Mouse (Mus musculus): ENCODE measurements around the gene Accs.

Accs gene

DNA sequence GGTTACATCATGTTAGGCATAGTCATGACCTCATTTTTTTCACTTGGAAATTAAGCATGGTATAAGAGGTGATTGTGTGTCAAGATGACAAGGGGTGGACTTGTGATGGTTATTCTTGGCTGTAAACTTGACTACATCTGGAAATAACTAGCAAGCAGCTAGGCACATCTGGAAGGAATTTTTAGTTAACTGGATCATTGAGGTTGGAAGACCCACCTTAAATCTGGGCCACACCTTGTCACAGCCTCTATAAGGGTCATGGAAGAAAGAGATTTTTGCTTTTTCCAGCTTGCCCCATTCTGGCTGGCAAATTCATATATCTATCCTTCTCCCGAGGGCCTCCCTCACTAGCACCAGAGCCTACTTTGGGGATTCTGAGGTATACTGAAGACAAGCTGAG lies 1.6 kb upstream of the Accs start:
- DNase-seq: no peak

DNA sequence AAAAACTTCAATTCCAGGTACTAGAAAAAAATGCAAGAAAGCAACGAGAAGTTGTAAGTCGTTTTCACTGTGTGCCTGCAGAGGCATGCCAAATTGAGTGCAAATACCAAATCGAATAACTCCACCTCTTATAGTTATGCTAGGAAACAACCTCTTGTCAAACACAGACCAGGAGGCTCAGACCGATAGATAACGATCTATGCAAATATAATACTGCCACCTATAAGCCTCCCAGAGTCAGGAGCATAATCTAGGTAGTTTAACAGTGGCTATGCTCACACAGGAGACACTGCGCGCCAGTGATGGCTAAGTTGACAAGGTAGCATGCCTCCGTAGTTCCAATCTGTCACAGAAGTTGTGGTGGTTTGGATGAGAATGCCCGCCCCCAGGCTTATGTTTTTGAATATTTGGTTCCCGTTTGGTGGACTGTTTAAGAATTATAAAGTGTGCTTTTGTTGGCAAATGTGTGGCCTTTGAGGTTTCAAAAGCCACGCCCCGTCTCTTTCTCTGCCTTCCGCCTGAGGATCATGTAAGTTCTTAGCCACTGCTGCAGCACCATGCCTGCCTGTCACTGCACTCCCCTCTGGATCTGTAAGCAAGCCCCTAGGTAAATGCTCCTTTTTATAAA lies 688 bp upstream of the Accs start:
- no peak for DNase-seq

DNA sequence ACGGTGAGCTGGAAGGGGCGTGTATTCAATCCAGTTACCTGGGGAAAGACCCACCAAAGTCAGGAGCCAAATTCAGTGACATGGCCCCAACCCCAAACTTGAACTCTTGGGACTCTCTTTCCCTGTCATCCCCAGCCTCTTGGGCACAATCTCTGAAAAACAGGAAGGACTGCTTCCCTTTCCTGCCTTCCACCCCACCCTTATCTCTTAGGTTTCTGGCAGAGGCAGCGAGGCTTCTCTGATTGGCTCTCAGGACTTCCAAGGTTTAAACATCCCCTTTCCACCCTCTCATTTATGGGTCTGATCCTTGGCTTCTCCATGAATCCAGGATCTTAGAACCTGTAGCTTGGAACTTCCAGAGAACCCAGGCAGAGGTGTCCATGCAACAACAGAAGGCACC lies 8.4 kb downstream of the Accs start:
- DNase-seq: no peak

DNA sequence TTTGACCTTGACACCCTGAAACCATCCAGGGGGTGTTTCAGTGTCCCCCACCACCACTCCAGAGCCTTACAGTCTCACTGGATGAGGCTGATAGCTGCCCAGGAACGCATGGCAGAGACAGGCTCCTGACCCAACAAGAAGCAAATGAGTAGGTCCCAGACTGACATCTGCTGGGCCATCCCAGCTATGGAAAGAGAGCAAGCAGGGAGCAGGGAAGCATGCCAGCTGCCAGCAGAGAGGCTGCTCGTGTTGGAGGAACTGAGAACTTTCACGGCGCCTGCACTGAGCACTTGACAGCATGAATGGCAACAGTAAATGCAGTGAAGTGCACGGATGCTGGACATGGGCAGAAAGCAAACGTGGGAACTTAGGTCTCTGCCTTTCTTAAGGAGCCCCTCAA lies 9.6 kb downstream of the Accs start:
- no peak for DNase-seq

DNA sequence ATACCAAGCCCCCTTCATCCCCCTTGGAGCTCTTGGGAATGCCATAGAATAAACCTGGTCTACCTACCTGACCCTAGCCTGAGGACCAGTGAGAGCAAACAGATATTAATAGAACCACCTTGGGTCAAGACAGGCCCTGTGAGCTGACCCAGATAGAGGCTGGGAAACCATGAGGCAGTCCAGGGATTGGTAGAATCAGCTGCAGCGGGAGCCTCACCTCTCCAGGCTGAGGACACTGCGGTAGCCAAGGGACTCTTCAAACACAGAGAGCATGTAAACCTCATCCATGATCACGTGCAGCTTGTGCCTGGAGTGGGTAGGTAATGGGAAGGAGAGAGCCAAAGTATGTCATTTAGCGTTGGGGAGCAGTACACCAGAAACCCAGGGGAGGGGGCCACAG lies 10.8 kb downstream of the Accs start:
- DNase-seq: no peak

DNA sequence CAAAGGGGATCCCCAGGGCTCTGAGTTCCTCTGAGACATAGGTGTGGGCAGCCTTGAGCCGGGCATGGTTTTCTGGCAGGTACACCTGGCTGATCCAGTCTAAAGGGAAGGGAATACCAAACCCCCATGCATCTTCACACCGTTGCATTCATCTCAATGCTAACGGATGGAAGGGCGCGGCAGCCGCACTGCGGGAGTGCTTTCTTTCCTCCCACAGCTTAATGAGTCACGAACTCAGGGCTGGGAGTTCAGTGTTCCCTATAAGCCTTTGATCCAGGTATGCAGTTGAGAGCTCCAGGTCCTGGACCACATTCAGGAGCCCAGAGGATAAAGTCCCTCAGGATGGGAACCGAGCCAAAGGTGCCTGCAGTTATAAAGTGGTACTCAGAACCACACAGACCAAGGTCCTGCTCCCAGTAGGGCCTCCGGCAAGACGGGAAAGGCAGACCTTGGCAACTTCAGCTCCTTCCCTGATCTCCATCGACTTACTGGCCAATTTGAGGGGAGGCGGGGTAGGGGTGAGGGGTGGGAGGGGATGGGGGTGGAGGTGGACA lies 13.4 kb downstream of the Accs start:
- no peak for DNase-seq

DNA sequence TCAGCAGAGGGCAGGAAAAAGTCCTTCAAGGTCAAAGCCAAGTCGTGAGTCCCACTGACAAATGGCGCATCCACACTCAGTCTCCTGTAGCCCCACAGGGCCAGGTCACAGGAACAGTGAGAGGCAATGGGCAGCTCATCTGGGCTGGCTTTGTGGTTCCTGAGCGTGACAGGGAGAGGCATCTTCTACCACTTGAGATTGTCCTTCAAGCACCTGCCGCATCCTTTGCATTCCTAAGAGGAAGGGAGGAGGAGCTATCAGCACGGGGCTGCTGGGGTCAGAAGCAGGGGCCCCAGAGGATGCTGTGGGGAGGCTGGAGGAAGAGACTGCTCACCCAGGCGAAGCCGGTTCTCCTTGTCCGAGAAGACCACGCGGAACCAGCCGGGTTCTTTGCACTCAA lies 14.1 kb downstream of the Accs start:
- DNase-seq: no peak

DNA sequence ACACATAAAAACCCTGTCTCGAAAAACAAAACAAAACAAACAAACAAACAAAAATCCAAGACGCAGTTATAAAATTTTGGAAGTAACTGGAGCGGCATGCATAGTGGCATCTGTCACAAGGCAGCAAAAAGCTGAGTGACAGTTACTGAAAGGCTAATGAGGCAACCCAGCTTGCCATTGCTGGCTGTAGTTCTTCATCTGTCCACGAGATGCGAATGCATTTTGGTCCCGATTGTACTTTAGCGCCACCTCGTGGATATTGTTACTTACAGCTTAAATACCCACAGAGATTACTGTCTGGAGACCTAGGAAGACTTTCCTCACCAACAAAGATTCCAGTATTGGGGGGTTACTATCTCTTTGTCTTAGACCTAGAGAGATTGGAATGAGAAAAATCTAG lies 26.2 kb downstream of the Accs start:
- peak; percentile 74 for DNase-seq

DNA sequence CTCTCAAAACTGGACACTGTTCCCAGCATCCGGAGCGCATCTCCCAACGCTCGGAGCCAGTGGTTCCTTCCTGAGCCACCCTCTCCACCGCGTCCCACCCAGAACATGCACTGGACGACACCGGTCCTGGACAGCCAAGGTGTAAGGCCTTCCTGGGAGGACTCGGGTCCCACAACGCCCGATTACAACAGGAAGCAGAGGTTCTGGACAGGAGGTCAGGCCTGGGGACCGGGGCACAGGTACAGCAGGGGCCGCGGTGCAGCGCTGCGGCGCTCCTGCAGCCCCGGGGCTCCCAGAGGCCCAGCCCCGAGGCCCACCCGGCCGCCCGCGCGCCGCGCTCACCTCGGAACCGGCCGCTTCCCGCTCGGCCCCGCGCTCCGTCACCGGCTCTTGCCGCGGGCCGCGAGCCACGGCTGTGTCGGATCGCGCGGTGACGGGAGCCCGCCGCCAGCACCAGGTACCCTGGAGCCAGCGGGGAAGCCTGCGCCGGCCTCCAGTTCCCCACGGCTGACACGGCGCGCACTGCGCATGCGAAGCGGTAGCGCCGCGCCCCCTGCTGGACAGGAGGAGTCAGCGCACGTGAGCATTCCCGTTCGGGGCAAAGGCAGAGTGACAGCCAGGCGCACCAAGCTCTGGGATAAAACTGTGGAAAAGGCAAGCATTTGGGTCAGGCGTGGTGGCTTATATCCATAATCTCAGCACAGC lies 27.5 kb downstream of the Accs start, which contains the start of gene Ext2:
Ext2 (minus strand) TSS at position 524 of the 705 bp plus-strand sequence.
- DNase-seq: peak; percentile 88

DNA sequence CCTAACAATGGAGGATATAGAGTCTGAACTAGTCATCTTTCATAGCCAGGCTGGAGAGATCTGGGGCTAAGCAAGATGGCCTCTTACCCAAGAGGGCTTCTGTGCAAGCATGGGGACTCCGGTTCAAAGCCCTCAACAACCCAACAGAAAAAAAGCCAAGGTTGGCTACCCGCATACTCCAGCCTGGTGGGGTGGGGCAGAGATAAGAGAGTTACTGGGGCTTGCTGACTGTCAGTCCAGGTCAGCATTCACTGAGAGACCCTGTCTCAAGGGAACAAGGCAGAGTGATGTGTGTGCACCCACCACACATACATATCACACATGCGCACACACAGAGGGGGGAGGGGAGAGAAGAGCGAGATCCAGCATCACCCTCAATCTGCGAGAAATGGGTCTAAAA lies 32.0 kb downstream of the Accs start:
- peak; percentile 31 for DNase-seq

DNA sequence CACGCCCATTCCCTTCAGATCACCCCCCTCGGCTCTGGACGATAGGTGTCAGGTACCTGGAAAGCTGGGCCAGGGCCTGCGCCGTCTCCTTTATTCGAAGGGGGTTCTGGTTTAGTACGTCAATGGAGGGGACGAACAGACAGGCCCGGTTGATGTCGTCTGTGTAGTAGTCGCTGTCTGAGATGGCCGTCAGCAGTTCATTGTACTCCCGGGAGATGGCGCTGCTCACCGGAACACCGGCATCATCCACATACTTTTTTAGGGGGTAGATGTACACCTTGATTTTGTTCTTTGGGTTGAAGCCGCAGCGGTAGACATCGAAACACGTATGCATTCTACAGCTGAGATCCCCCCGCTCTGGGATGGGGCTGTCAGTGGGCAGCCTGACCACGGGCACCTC lies 36.4 kb downstream of the Accs start:
- no peak for DNase-seq

DNA sequence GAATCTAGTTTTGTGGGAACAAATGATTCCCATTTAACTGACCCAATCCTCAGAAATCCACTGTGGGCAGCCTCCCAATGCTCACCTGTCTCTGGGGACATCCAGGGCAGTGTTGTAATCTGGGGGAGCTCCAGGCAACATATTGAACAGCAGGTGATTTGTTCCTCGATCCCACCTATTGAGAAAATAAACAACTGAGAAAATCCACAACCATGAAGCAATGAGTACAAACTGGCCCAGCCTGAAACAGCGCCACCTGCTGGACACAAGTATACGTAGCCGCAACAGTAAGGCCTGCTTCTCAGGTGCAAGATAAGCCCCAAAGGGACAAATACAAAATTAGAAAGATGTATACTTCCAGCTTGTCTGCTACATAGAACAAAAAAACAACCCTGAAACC lies 37.9 kb downstream of the Accs start:
- peak; percentile 72 for DNase-seq

DNA sequence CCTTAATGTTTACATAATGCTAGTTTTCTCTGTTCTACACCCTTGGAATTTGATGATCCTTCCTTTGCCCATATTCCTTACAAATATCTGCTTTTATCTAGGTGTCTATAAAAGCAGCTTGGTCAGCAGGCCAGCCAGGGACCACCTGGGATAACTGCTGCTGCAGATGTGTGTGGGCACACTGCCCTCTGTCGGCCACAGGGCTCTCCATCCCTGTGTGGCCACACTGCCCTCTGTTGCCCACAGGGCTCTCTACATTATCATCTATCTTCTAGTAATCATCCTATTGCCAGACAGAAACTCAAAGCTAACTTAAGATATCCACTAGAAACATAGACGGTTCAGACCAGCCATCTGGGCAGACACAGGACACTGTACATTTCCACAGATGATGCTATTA lies 39.8 kb downstream of the Accs start:
- peak; percentile 40 for DNase-seq

DNA sequence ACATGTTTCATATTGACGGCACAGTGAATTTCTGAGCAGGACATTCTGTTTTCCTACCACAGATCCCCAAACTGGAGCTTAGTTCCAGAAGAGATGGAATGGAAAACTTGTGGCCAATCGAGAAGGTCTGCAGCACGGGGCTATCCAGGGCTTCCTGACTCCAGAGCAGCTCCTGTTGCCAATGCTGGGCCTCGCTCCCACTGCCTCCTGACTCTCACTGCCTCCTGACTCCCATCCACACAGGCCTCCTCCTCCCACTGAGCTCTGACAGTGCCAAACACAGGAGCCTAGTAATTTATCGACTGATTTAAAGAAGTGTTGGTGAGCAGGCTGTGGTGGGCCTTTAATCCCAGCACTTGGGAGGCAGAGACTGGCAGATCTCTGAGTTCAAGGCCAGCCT lies 41.7 kb downstream of the Accs start:
- DNase-seq: no peak

DNA sequence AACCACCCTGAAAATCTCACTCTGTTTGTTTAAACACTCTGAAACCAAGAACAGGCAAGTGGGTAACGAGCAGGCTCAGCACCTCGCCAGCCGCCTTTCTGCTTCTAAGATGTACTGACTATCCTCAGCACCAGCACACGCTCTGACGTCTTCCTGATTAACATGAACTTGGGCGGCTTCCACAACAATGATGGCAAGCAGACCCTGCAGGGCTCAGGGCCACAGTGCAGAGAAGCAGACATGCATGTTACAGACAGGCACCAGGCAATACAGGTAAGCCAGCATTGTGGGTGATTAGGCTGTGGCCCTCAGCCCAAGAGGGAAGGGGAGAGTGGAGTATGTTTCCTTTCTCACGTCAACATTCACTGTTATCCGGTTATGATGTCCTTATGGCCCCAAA lies 42.3 kb downstream of the Accs start:
- no peak for DNase-seq

DNA sequence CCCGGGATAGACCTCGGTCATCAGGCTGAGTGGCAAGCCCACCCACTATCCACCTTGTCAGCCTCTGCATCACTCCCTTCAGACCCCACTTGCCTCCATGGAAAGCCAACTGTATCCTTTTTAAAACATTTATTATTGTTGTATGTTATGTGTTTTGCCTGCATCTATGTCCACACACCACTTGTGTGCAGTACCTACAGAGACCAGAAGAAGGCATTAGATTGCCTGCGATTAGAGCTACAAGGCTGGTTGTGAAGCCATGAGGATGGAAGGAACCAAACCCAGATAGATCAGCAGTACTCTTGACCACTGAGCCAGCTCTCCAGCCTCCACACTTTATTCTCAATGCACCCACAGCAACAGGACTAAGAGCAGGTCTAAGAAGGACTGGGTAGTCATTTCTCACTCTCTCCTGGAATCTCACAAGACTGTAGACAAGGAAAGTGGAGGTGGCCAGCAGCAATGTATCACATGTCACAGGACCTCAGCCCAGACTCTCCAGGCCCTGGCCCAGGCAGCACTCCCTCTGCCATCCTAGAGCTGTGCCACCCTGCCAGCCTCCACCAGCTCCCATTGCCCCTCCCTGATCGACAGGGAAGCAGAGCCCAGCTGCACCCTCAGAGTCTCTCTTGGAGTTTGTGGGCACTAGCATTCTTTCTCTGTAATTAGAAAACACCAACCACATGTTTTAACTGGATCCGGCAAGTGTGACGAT lies 43.1 kb downstream of the Accs start:
- DNase-seq: no peak

DNA sequence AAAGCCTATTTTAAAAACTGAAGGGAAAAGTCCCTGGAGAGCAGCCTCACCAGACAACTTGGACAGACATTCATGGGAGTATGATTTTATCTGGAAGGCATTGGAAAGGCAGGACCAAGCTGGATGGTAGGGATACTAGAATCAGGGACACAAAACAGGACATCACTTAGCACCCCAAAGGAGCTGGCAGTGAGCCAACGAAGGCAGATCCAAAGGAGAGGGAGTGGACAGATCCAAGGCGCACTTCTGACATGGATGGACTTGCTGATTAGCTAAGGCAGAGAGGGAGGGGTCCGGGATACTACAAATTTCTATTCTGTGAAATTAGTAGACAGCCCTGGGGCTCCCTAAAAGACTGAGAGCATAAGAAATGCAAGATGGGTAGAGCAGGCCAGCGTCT lies 44.2 kb downstream of the Accs start:
- DNase-seq: no peak

DNA sequence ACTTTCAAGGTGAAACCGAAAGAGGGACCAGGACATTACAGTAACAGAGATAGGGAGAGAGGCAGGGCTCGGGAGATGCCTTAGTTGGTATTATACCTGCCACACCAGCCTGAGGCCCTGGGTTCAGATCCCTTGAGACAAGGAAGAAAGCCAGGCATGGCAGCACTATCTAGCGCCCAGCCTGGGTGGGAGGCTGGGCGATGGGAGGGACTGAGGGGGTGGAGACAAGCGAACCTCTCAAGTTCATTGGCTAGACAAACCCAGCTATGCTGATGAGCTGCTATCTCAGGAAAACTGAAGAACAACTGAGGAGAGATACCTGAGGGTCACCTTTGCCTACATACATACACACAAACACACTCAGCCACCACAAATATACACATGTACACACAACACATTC lies 44.7 kb downstream of the Accs start:
- peak; percentile 50 for DNase-seq

DNA sequence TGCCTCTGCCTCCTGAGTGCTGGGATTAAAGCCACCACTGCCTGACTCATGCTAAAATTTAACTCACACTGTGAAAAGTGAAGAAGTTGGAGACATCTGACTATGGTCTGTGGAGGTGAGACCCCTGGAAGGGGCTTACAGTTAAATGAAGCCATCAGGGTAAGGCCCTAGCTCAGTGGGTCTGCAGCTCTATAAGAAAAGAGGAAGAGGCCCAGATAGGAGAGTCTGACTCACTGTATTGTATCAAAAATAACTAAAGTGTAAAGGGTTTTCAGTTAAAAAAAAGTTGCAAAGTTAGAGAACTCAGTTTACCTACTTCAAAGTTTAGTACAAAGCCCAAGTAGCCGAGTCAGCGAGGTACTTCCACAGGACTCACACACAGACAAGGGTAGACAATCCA lies 46.8 kb downstream of the Accs start:
- no peak for DNase-seq

DNA sequence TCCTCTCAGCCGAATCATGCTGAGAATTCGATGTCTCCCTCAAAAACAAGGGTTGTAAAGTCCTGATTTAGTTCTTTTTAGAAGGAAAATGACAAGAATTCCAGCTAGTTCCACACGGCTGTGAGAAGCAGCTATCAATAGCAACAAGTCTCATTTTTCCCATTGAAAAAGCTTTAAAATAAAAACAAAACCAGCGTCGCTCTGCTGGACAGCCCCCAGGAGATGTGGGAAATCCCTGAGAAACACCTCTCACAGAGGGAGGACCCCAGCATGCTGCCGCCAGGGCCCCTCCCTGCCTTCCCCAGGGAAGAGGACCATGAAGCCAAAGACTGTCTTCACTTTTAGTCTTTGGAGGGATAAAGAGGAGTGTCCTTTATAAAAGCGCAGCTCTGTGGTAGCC lies 48.6 kb downstream of the Accs start:
- no peak for DNase-seq

DNA sequence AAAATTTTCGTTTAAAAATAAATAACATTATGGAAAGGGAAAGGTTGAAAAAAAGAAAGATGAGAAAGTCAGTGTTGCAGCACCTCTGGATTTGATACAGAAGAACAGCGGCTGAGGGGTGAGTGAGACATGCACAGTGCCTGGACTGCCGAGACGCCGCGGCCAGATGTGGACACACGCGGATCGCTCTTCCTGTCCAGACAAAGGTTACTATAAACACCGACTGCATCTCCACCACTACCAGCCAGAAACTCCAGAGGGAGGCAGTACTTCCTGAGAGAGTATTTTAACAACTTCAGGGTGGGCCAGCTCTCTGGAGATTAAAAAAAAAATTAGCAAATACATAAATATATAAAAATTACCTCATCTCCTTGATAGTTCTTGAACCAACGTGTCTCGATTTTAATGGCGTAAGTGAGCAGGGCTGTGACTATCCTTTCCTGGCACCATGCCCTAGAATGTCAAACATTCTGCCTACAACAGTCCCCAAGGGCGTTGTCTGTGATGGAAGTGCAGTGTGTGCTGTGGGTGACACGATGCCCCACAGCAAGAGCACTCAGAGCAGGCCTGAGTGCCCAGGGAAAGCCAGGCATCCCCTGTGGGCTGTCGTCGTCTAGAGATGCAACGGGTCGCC lies 52.5 kb downstream of the Accs start:
- no peak for DNase-seq

DNA sequence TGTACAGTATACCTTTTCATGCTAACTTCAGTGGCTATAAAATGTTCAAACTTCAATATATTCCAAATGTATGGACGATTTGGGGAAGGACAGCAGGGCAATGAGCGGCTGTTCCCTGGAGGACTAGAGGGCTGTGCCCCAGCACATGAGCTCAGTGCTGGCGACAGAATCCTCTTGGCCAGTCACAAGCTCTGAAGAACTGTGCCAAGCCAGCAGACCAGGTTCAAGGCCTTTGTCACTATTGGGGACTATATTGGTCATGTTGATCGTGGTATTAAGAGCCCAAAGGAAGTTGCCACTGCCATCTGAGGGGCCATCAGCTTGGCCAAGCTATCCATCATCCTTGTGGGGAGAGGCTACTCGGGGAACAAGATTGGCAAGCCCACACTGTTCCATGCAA lies 55.4 kb downstream of the Accs start:
- no peak for DNase-seq
